Mouse (Mus musculus) hindbrain, embryonic 14.5 days (tissue): ENCODE data around the gene Rnaseh1. TPM values are rescaled to one million over a fixed set of nuclear protein-coding genes. Genes with fewer than 3 reads are reported as not detected.

ENCODE experiments used
- ATAC-seq: fragments of 200-750 bp; cut with Nextera tagmentation; 2 replicates; pipeline ENCODE4 v1.8.0; 2017; ENCODE audit warnings: moderate number of reproducible peaks, mild to moderate bottlenecking, moderate TSS enrichment, moderate library complexity; ENCODE audit not compliant: low FRiP score
- DNase-seq: peaks from one replicate; pipeline ENCODE4 v3.0.0-alpha.2; 2015; ENCODE audit warnings: low spot score
- H3K27ac ChIP-seq: fragments of 300-500 bp; sonication (generic); 2 replicates; pipeline ENCODE4 v1.5.1; 2014; ENCODE audit warnings: mild to moderate bottlenecking, moderate library complexity
- H3K27me3 ChIP-seq: fragments of 300-500 bp; sonication (generic); 2 replicates; pipeline ENCODE4 v1.6.1; 2014; ENCODE audit warnings: mild to moderate bottlenecking, low read length, mixed read lengths; ENCODE audit not compliant: control insufficient read depth, insufficient read depth
- H3K36me3 ChIP-seq: fragments of 300-500 bp; sonication (generic); replicated peaks from 2 replicates; pipeline ENCODE4 v1.6.1; 2014; ENCODE audit not compliant: control insufficient read depth, insufficient read depth
- H3K4me1 ChIP-seq: fragments of 300-500 bp; sonication (generic); replicated peaks from 2 replicates; pipeline ENCODE4 v1.6.1; 2014; ENCODE audit warnings: antibody characterized with exemption, low read length, mixed read lengths; ENCODE audit not compliant: control insufficient read depth, insufficient read depth
- H3K4me2 ChIP-seq: fragments of 300-500 bp; sonication (generic); replicated peaks from 2 replicates; pipeline ENCODE4 v1.6.1; 2014; ENCODE audit warnings: mild to moderate bottlenecking, moderate library complexity
- H3K4me3 ChIP-seq: fragments of 300-500 bp; sonication (generic); replicated peaks from 2 replicates; pipeline ENCODE4 v1.5.1; 2014; ENCODE audit warnings: mild to moderate bottlenecking, low read length
- H3K9ac ChIP-seq: fragments of 300-500 bp; sonication (generic); 2 replicates; pipeline ENCODE4 v1.6.1; 2014
- H3K9me3 ChIP-seq: fragments of 300-500 bp; sonication (generic); 2 replicates; pipeline ENCODE4 v1.6.1; 2016; ENCODE audit warnings: low read length; ENCODE audit not compliant: control insufficient read depth
- WGBS: fragments of 180-500 bp; shearing (Covaris S2); extraction: QIAGEN DNeasy Blood & Tissue Kit; methylation state at CpG from one replicate; pipeline ENCODE4 v1.1.7; 2014; 5-methylcytosine and 5-hydroxymethylcytosine counted together
- polyA plus RNA-seq: library from polyadenylated mRNA; unstranded; fragments of >200 nt; fragmentation: Nextera tagmentation; extraction: Ambion mirVana; gene quantifications from 2 replicates; pipeline ENCODE4 v1.2.1, GENCODE M21; 2014

Rnaseh1 gene
- 17.6 and 18.8 TPM in 2 replicates for polyA plus RNA-seq

DNA sequence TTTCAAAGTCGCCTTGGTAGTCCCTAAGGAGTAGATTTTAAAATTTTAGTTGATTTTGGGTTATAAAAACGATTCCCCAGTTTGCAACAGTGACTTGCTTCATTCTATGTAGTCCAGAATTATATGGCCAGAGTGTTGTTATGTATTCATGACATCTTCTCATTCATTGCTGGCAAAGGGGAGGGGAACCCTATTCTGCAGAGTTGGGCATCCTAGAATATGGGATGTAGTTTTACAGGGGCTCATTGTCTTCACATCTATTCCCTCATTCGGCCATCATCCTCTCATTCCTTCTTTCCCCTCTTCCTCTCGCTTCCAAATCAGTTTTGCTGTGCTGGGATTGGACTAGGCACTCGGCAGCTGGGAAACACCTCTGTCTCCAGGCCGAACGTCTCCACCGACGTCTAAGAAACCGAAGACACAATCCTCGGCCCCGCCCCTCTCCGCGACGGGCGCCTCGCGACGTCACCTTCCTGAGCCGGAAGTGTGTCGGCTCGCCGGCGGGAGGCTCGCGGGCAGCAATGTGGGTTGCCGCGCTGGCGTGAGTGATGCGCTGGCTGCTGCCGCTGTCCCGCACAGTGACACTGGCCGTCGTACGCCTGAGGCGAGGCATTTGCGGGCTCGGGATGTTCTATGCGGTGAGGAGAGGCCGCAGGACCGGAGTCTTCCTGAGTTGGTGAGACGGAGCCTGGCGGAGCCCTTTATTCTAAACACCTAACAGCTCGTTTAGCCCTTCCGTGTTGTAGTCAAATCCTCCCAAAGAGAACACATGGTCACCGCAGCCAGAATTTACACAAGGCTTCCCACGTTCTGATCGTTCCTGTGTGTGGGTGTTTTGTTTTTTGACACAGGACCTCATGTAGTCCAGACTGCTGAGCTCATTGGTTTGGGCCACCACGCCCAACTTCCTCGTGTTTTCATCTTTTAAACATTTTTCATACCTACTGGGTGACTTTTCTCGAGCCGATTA lies at the start of gene Rnaseh1:
Rnaseh1 (plus strand) TSS at position 462 of the 970 bp plus-strand sequence.
- Histone ChIP-seq H3K9ac (peak within 1 kb of the TSS; percentile 71), H3K4me2 (peak within 1 kb of the TSS; percentile 87), H3K4me1 (peaks cover 9% of the 10 kb centered on the region), H3K4me3 (peak within 1 kb of the TSS; percentile 68), H3K27ac (peak within 1 kb of the TSS; percentile 89), H3K27me3 (no peaks in the 10 kb centered on the region), H3K9me3 (no peaks in the 10 kb centered on the region), H3K36me3 (peaks cover 9% of the 10 kb centered on the region)
- 2% methylated on average over 52 of the region's 52 CpGs for WGBS
- ATAC-seq (peak; percentile 97), DNase-seq (peak; percentile 95)

DNA sequence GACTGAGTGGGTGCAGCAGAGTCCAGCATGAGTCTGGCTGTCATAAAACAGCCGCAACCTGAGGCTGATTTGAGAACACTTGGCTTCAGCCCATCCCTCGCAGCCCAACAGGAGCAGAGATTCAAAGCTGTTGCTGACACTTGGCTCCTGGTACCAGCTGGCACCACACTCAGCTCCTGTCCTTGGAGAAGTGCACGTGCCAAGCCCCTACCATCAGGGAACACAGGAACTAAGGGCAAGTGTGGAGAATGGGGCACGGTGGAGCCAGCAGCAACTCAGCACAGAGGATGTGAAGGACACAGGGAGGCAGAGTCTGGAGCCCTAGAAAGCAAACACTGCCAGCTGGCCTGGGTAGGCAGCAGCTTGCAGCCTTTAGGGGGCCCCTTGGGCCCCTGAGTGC lies 47.1 kb upstream of the Rnaseh1 start:
- peak; percentile 81 for ATAC-seq
- H3K4me2 ChIP-seq, result no peak overlapping the region
- no peaks in the 10 kb centered on the region for H3K9me3 ChIP-seq
- no peaks in the 10 kb centered on the region for H3K27me3 ChIP-seq
- H3K9ac ChIP-seq, result no peak overlapping the region
- H3K4me1 ChIP-seq, result peaks cover 10% of the 10 kb centered on the region; the same call in 1 of the 2 replicates
- no peak overlapping the region for H3K4me3 ChIP-seq
- WGBS, result 27% methylated on average over 4 of the region's 4 CpGs
- H3K36me3 ChIP-seq, result no peaks in the 10 kb centered on the region
- DNase-seq, result peak; percentile 38
- 0 out of 2 replicates have a peak overlapping the region, but pooled peaks have one; percentile 9 for H3K27ac ChIP-seq

DNA sequence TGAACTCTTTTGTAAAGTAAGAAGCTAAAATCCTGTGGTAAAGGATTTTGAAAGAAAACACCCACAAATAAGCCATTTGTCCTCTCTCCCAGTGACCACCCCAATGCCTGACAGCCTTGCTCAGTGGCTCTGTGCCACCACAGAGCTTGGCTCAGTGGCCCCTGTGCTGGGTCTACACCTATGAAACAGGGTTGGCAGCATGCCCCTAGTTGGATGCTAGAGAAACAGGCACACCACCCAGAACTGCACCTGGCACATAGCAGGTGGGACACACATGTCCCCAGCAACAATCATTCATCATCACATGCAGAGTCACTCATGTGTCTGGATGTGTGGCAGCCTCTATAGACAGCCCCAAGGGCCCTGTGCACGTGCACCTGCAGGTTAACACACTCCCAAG lies 45.9 kb upstream of the Rnaseh1 start:
- WGBS, result 38% methylated on average over 1 of the region's 1 CpGs
- peaks cover 18% of the 10 kb centered on the region for H3K4me1 ChIP-seq
- no peak overlapping the region for H3K9ac ChIP-seq
- no peaks in the 10 kb centered on the region for H3K27me3 ChIP-seq
- no peaks in the 10 kb centered on the region for H3K9me3 ChIP-seq
- no peak for DNase-seq
- no peak overlapping the region for H3K27ac ChIP-seq
- no peaks in the 10 kb centered on the region for H3K36me3 ChIP-seq
- ATAC-seq, result no peak
- H3K4me3 ChIP-seq, result no peak overlapping the region
- H3K4me2 ChIP-seq, result no peak overlapping the region

DNA sequence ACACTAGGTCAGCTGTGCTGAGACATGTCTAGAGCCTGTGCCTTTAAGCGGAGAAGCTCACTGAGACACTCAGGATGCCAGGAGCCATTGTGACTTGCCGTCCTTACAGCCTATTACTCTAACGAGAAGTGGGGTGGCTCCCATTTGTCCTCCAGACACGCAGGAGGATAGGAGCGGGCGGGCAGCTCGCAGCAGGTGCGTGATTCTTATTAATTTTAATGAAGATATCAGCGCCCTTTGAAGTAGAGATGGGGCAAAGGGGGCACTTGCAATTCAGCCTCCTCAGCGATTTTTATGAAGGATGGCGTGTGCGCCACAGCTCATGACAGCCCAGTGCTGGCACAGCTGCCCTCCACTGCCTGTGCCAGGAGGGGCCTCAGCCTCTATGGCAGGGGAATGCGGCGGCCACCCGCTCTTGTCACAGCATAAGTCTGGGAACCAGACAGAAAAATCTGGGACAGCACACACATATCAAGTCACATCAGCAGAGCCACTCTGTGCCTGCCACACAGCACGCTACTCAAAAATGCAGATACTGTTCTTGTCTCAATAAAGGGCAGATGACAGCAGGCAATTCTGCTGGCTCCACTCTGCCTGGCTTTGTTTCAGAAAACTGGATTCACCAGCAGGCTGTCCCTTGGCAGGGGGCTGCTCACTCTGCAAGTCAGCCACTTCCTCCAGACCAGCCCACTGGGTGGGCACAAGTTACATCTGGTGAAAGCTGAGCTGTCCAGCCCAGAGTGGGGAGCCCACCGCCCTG lies 41.7 kb upstream of the Rnaseh1 start:
- Histone ChIP-seq H3K27ac (peak overlapping the region; percentile 89), H3K36me3 (no peaks in the 10 kb centered on the region), H3K9me3 (no peaks in the 10 kb centered on the region), H3K4me2 (peak overlapping the region; percentile 44), H3K9ac (peak overlapping the region; percentile 49), H3K4me1 (peaks cover 18% of the 10 kb centered on the region), H3K4me3 (no peak overlapping the region; the same call in 1 of the 2 replicates), H3K27me3 (no peaks in the 10 kb centered on the region)
- WGBS, result 22% methylated on average over 17 of the region's 17 CpGs
- ATAC-seq (peak; percentile 87), DNase-seq (peak; percentile 61)

DNA sequence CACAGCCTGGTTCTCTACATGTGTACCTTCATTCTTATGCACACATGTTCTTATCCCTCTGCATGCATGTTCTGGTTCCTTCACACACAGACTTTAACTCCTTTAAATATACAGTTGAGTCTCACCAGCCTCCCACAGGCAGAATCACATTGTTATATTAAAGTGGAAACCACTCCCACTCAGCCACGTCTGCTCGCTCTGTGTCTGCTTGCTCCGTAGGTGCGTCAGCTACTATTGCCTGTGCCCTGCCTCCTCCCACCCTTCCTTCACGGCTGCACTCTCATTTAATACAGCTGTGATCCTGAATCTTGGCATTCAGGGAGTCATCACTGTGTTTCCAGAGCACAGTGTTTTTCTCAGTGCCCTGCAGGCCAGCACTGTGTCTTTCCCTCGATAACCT lies 37.0 kb upstream of the Rnaseh1 start:
- Histone ChIP-seq H3K27me3 (no peaks in the 10 kb centered on the region), H3K4me1 (peaks cover 15% of the 10 kb centered on the region), H3K4me3 (no peak overlapping the region), H3K9ac (no peak overlapping the region), H3K27ac (no peak overlapping the region), H3K4me2 (no peak overlapping the region), H3K9me3 (no peaks in the 10 kb centered on the region), H3K36me3 (no peaks in the 10 kb centered on the region)
- ATAC-seq, result no peak
- DNase-seq, result no peak
- 62% methylated on average over 6 of the region's 6 CpGs for WGBS

DNA sequence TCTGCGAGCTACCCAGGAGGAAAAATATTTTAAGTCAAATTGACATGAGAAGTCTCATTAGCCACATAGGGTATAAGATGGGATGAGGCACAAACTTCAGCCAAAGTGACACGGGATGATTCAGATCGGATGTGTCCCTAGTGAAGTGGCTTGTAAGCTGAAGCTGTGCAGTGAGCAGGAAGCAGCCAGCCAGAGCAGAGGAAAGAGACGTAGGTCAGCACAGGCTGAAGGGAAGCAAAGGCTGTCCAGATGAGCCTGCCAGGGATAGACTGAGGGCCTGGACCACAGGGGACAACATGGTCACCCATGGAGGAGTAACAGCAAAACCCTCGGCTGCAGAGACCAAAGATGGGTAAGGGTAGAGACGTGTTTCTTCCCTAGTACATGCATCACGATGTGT lies 35.0 kb upstream of the Rnaseh1 start:
- Histone ChIP-seq H3K4me2 (no peak overlapping the region), H3K4me3 (no peak overlapping the region), H3K4me1 (no peaks in the 10 kb centered on the region), H3K27ac (no peak overlapping the region), H3K36me3 (no peaks in the 10 kb centered on the region), H3K27me3 (no peaks in the 10 kb centered on the region), H3K9me3 (no peaks in the 10 kb centered on the region), H3K9ac (no peak overlapping the region)
- DNase-seq (no peak), ATAC-seq (no peak)
- 70% methylated on average over 7 of the region's 7 CpGs for WGBS

DNA sequence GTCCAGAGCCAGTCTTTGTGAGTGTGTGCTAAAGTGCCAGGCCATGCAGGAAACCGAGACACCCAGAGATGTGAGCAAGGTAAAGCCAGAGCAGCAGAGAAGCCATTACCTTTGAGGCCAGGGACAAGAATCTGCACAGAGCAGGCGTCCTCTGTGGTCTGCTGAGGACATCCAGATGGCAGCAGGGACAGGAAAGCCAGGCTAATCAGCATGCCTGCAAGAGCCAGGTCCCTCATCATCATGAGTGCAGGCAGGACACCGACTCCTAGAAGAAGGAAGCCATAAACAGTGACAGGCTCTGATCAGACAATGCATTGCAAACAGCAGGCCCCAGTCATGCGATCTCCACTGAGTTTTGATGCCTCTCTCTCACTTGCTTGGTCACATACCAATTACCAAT lies 32.1 kb upstream of the Rnaseh1 start:
- DNase-seq (no peak), ATAC-seq (no peak)
- Histone ChIP-seq H3K4me3 (no peak overlapping the region), H3K4me2 (no peak overlapping the region), H3K27ac (no peak overlapping the region), H3K9ac (no peak overlapping the region), H3K4me1 (no peaks in the 10 kb centered on the region; the same call in 1 of the 2 replicates), H3K27me3 (no peaks in the 10 kb centered on the region), H3K36me3 (no peaks in the 10 kb centered on the region), H3K9me3 (no peaks in the 10 kb centered on the region)
- 77% methylated on average over 4 of the region's 4 CpGs for WGBS

DNA sequence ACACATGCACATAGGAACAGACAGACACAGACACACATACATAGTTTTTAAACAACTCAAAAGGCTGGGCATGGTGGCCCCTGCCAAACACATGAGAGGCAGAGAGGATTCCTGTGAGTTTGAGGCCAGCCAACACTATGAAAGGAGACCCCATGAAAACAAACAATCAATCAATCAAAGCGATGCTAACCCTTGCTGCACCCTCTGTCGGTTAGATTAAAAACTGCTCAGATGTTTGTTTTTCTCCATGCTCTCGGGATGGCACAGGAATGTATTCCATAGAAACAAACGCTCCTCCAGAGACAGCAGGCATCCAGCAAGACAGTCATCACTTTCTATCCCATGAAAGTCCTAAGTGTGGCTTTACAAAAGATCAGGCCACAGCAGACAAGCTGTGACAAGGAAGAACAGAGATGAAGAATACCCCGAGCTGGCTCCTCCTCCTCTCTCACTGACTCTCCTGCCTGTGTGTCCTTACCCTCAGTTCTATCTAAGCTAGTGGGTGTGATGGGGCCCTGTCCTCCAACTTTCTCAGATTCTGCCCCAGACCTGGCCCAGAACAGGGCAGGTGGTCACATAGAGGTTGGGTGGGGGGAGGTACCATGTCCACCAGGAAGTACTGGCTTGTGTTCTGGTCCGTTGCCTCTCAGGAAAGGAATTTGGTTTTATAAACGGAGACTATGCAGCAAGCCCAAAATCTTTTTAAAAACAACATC lies 27.8 kb upstream of the Rnaseh1 start:
- H3K27me3 ChIP-seq, result no peaks in the 10 kb centered on the region

DNA sequence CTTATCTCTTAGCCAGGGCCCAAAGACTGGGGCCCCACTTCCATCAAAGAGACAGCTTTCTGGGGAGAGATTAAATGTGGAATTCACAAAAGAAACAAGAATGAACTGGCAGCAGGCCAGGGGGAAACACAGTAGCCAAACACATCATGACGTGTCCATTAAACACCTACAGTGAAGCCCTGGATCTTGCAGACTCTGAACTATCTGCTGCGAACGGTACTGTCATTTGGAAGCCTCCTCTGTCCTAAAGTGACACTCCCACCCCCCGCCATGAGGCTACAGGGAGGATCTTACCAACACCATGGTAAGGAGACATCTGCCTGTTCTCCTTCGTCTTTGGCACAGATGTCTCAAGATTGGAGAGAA lies 27.3 kb upstream of the Rnaseh1 start:
- no peak overlapping the region for H3K27ac ChIP-seq
- H3K4me1 ChIP-seq, result no peaks in the 10 kb centered on the region; the same call in 1 of the 2 replicates
- H3K9me3 ChIP-seq, result no peaks in the 10 kb centered on the region
- no peaks in the 10 kb centered on the region for H3K27me3 ChIP-seq
- DNase-seq (no peak), ATAC-seq (no peak)
- H3K36me3 ChIP-seq, result no peaks in the 10 kb centered on the region
- no peak overlapping the region for H3K4me2 ChIP-seq
- no peak overlapping the region for H3K9ac ChIP-seq
- H3K4me3 ChIP-seq, result no peak overlapping the region
- WGBS, result 52% methylated on average over 5 of the region's 5 CpGs

More for the DNA sequence above, 27.8 kb upstream of the Rnaseh1 start:
- DNase-seq (no peak), ATAC-seq (no peak)
- H3K36me3 ChIP-seq, result no peaks in the 10 kb centered on the region
- no peak overlapping the region for H3K4me2 ChIP-seq
- no peak overlapping the region for H3K4me3 ChIP-seq
- no peak overlapping the region for H3K9ac ChIP-seq
- 23% methylated on average over 7 of the region's 7 CpGs for WGBS
- no peaks in the 10 kb centered on the region for H3K9me3 ChIP-seq
- no peak overlapping the region for H3K27ac ChIP-seq
- no peaks in the 10 kb centered on the region; the same call in 1 of the 2 replicates for H3K4me1 ChIP-seq
